Mouse (Mus musculus): ENCODE data around the gene Marc2. TPM values are rescaled to one million over a fixed set of nuclear protein-coding genes. Genes with fewer than 3 reads are reported as not detected.
A peak's percentile ranks its signal among the peaks of the same experiment; 100 is the strongest.

Marc2 gene
- polyA plus RNA-seq, 1 experiment from 2014 or later = 144 TPM

DNA sequence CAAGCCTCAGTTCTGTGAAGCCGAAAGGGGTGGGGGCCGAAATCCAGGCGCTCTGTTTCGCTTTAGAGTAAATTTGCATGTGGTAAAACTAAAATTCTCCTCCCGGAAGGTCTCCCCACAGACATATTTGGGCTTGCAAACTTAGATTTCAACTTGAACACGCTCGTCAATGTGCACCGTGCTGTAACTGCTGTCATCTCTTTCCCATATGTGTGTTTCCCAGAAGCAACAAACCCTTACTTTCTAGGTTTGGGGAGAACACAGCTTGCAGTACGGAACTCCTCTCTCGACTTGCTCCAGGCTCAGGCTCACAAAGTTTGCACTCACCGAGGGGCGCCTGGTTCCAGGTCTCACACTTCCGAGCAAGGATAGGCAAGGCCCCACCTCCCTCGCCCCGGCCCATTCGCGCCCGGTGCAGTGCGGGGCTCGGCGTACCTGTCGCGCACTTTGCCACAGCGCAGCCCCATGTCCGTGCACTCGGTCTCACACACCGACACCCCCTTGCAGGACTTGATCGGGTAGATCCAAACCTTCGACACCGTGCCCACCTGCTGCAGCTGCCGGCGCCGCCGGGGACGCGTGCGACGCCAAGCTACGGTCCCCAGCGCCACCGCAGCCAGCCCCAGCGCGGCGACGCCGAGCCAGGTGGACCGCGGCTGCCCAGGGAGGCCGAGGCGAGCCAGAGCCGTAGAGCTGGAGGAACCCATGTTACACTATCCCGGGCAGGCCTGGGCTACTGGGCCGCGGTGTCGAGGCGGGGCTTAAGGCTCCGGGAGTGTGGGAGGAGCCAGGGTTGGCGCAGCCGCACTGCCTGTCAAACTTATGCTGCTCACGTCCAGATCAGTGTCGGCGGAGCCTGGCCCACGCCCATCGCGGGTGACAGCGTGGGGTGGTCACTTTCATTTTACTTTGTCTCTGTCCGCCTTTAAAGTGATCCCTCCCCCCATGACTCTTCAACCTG, 860 bp downstream of the Marc2 start:
- H3K27ac ChIP-seq = no peak overlapping the region
- WGBS = under 1% methylated on average over 67 of the region's 67 CpGs
- H3K4me2 ChIP-seq (replicated peaks) = peak overlapping the region; percentile 74
- H3K9ac ChIP-seq = peak overlapping the region; percentile 65
- H3K4me1 ChIP-seq (replicated peaks; ENCODE audit: control insufficient read depth, insufficient read depth, low read length) = peaks cover 21% of the 10 kb centered on the region
- peak overlapping the region; percentile 60 for H3K4me3 ChIP-seq (replicated peaks; ENCODE audit: low read length)
- H3K36me3 ChIP-seq (replicated peaks; ENCODE audit: control insufficient read depth, insufficient read depth) = 0 out of 2 replicates have a peak, but pooled peaks cover 2% of the 10 kb centered on the region
- ATAC-seq (ENCODE audit: low FRiP score) (peak; percentile 94), DNase-seq (ENCODE audit: low spot score) (peak; percentile 84)
- H3K9me3 ChIP-seq (ENCODE audit: control insufficient read depth, low read length) = no peaks in the 10 kb centered on the region
- peaks cover 14% of the 10 kb centered on the region; the same call in 1 of the 2 replicates for H3K27me3 ChIP-seq (ENCODE audit: control insufficient read depth, insufficient read depth, low read length)

DNA sequence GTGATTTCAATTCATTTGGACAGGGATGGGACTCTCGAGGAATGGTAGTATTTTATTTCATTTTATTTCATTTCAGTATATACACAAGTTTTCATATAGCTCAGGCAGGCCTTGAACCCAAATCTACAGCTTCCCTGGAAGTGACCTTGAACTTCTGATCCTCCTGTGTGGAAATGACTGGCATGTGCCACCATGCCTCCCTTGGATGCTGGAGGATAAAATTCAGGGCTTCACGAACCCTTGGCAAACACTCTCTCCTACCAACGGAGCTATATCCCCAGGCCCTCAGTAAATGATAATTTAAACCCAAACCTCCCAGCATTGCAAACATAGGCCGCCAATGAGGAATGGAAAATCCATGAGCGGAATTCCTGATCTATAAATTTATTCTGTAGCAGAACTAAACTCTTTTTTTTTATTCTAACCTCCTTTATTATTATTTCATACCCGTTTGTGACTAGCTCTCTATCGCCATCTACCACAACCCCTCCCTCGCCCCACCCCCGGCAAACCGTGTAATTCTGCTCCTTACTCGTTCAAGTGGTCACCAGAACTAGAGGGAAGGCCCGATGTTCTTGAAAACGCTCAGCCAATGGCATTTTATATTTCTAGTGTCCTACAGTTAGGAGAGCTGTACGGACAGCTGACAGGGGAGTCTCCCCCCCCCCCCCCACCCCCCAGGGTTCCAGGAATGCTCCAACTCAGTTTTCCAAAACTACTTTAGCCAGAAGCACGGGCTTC, 1.8 kb downstream of the Marc2 start:
- ATAC-seq (ENCODE audit: low FRiP score) (no peak), DNase-seq (ENCODE audit: low spot score) (no peak)
- WGBS = 17% methylated on average over 15 of the region's 15 CpGs

DNA sequence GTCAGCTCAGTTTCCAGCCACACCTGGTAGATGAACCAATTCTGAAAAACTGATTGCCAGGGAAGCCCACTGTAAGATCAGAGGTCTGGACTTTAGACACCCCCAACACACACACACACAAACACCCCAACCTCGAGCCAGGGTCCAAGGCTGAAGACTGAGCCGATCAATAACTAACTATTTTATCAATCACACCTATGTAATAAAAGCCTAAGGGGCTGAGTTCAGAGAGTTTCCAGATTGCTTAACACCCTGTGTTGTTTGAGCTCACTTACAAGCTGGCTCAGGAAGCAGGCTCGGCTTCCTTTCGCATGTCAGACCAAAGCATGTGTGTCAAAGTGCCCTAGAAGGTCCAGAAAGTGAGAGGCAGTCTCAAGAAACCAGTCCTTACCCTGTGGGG, 8.6 kb downstream of the Marc2 start:
- no peak overlapping the region for H3K9ac ChIP-seq
- H3K36me3 ChIP-seq (replicated peaks; ENCODE audit: control insufficient read depth, insufficient read depth) = peaks cover 17% of the 10 kb centered on the region
- no peak for ATAC-seq (ENCODE audit: low FRiP score)
- no peaks in the 10 kb centered on the region; the same call in 1 of the 2 replicates for H3K4me1 ChIP-seq (replicated peaks; ENCODE audit: control insufficient read depth, insufficient read depth, low read length)
- H3K4me3 ChIP-seq (replicated peaks; ENCODE audit: low read length) = no peak overlapping the region
- DNase-seq (ENCODE audit: low spot score) = no peak
- H3K27me3 ChIP-seq (ENCODE audit: control insufficient read depth, insufficient read depth, low read length) = no peaks in the 10 kb centered on the region
- no peak overlapping the region for H3K27ac ChIP-seq
- H3K4me2 ChIP-seq (replicated peaks) = no peak overlapping the region
- no peaks in the 10 kb centered on the region for H3K9me3 ChIP-seq (ENCODE audit: control insufficient read depth, low read length)
- 86% methylated on average over 4 of the region's 4 CpGs for WGBS

More for the DNA sequence above, 1.8 kb downstream of the Marc2 start:
- peak overlapping the region; percentile 60 for H3K4me3 ChIP-seq (replicated peaks; ENCODE audit: low read length)
- no peaks in the 10 kb centered on the region for H3K9me3 ChIP-seq (ENCODE audit: control insufficient read depth, low read length)
- peaks cover 8% of the 10 kb centered on the region; the same call in 1 of the 2 replicates for H3K36me3 ChIP-seq (replicated peaks; ENCODE audit: control insufficient read depth, insufficient read depth)
- H3K4me2 ChIP-seq (replicated peaks) = peak overlapping the region; percentile 74
- peaks cover 14% of the 10 kb centered on the region; the same call in 1 of the 2 replicates for H3K27me3 ChIP-seq (ENCODE audit: control insufficient read depth, insufficient read depth, low read length)
- H3K27ac ChIP-seq = no peak overlapping the region
- H3K4me1 ChIP-seq (replicated peaks; ENCODE audit: control insufficient read depth, insufficient read depth, low read length) = peaks cover 21% of the 10 kb centered on the region
- H3K9ac ChIP-seq = peak overlapping the region; percentile 65

DNA sequence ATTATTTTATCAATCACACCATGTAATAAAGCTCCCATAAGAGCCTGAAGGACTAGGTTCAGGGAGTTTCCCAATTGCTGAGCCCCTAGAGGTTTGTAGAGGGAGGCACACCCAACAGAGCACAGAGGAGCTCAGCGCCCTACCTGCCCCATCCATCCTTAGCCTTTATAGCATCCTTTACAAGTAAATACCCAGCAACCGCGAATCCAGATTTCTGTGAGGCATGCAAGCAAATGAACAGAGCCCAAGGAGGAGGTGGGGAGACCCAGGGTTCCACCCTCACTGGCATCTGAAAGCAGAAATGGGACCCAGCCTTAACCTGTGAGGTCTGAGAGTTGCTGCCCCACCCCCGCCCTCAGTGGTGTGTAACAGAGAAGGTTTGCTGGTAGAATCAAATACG, 9.9 kb downstream of the Marc2 start:
- ATAC-seq (ENCODE audit: low FRiP score) = no peak
- H3K4me1 ChIP-seq (replicated peaks; ENCODE audit: control insufficient read depth, insufficient read depth, low read length) = no peaks in the 10 kb centered on the region
- no peak overlapping the region for H3K4me3 ChIP-seq (replicated peaks; ENCODE audit: low read length)
- H3K27me3 ChIP-seq (ENCODE audit: control insufficient read depth, insufficient read depth, low read length) = no peaks in the 10 kb centered on the region
- no peak overlapping the region for H3K4me2 ChIP-seq (replicated peaks)
- DNase-seq (ENCODE audit: low spot score) = no peak
- peaks cover 29% of the 10 kb centered on the region for H3K36me3 ChIP-seq (replicated peaks; ENCODE audit: control insufficient read depth, insufficient read depth)
- no peak overlapping the region for H3K27ac ChIP-seq
- WGBS = 72% methylated on average over 5 of the region's 5 CpGs
- H3K9ac ChIP-seq = no peak overlapping the region
- no peaks in the 10 kb centered on the region for H3K9me3 ChIP-seq (ENCODE audit: control insufficient read depth, low read length)

DNA sequence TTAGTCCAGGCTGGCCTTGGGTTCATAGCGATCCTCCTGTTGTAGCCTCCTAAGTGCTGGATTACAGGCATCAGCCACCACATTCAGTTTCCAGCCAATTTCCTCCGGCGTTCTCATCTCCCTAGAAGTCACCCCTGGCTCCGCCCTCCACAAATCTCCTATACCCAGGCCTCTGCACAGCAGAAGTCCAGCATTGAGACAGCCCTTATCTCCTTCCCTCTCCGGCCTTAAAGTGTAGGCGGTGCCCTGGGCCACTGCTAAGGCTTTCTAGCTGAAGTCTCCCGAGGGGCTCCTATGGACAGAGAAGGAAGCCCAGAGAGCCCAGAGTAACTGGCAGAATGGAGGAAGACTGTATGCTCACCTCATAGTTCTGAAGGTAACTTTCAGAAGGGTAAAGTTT, 12.8 kb downstream of the Marc2 start:
- Histone ChIP-seq H3K27ac (no peak overlapping the region), H3K9ac (no peak overlapping the region), H3K4me2 (replicated peaks) (no peak overlapping the region), H3K27me3 (ENCODE audit: control insufficient read depth, insufficient read depth, low read length) (no peaks in the 10 kb centered on the region), H3K36me3 (replicated peaks; ENCODE audit: control insufficient read depth, insufficient read depth) (peaks cover 27% of the 10 kb centered on the region), H3K4me3 (replicated peaks; ENCODE audit: low read length) (no peak overlapping the region), H3K9me3 (ENCODE audit: control insufficient read depth, low read length) (no peaks in the 10 kb centered on the region), H3K4me1 (replicated peaks; ENCODE audit: control insufficient read depth, insufficient read depth, low read length) (no peaks in the 10 kb centered on the region)
- DNase-seq (ENCODE audit: low spot score) (no peak), ATAC-seq (ENCODE audit: low FRiP score) (no peak)
- WGBS = 96% methylated on average over 7 of the region's 7 CpGs

DNA sequence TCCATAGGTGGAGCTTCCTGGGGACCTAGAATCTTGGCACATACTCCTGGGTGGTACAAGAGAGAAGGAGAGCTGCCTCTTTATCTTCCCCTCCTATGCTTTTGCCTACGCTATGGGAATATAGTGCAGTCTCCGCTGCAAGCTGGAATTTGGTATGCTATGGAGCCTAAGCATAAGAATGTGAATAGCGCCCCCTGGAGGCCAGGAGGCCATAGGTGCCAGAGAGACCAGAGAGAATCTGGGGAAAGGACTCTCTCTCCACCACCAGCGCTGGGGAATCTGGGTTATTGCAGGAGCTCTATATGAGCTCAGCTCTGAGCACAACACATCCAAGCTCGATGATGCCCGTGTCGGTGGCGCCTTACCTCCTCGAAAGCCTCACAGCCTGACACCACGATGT, 14.0 kb downstream of the Marc2 start:
- H3K4me3 ChIP-seq (replicated peaks; ENCODE audit: low read length) = no peak overlapping the region
- H3K27me3 ChIP-seq (ENCODE audit: control insufficient read depth, insufficient read depth, low read length) = no peaks in the 10 kb centered on the region
- no peak overlapping the region for H3K27ac ChIP-seq
- peaks cover 4% of the 10 kb centered on the region; the same call in 1 of the 2 replicates for H3K4me1 ChIP-seq (replicated peaks; ENCODE audit: control insufficient read depth, insufficient read depth, low read length)
- no peaks in the 10 kb centered on the region for H3K9me3 ChIP-seq (ENCODE audit: control insufficient read depth, low read length)
- H3K9ac ChIP-seq = no peak overlapping the region
- no peak for ATAC-seq (ENCODE audit: low FRiP score)
- peaks cover 27% of the 10 kb centered on the region for H3K36me3 ChIP-seq (replicated peaks; ENCODE audit: control insufficient read depth, insufficient read depth)
- H3K4me2 ChIP-seq (replicated peaks) = no peak overlapping the region
- no peak for DNase-seq (ENCODE audit: low spot score)
- WGBS = 83% methylated on average over 10 of the region's 10 CpGs

DNA sequence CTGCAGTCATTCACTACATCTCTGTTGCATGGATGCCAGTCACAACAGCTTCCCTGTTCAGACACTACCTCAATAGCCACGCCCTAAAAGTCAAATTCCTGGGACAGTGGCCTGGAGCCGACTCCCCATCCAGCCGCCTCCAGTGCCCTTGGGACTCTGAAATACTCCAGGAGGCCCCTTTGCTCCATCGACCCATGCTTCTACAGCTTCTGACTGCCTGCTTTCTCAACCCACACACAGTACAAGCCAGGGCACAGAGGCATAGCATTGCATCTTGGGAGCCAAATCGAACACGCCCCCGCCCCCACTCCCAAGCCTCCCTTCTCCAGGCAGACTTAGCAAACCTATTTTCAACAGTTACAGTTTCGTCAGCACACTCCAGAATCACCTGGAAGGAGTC, 16.4 kb downstream of the Marc2 start:
- H3K27me3 ChIP-seq (ENCODE audit: control insufficient read depth, insufficient read depth, low read length) = no peaks in the 10 kb centered on the region
- H3K9me3 ChIP-seq (ENCODE audit: control insufficient read depth, low read length) = no peaks in the 10 kb centered on the region
- DNase-seq (ENCODE audit: low spot score) = no peak
- no peak overlapping the region for H3K4me2 ChIP-seq (replicated peaks)
- no peak overlapping the region for H3K27ac ChIP-seq
- H3K9ac ChIP-seq = no peak overlapping the region
- ATAC-seq (ENCODE audit: low FRiP score) = no peak
- peaks cover 27% of the 10 kb centered on the region for H3K36me3 ChIP-seq (replicated peaks; ENCODE audit: control insufficient read depth, insufficient read depth)
- H3K4me1 ChIP-seq (replicated peaks; ENCODE audit: control insufficient read depth, insufficient read depth, low read length) = peaks cover 9% of the 10 kb centered on the region
- H3K4me3 ChIP-seq (replicated peaks; ENCODE audit: low read length) = no peak overlapping the region
- 87% methylated on average over 8 of the region's 8 CpGs for WGBS

DNA sequence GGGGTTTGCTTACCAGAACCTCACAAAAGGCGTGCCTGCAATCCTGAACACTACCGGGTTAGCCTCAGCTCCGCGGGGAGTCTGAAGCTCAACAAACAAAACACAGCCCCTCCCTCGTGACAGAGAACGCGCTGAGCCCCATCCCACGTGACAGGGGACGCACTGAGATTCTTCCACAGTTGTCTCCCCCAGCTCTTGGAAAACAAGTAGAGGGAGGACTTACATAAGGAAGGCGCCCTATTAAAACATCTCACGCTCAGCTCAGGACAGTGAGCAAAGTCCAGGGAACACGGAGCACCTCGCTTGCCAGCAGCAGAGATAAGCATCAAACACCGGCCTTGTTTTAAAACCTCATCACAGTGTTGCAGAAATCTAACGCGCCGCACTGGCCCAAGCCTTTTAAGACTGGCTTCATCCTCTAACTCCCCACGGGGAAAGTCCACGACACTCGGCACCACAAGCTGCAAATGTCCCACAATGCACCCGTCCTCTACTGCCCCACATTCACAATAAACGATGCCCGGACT, 19.0 kb downstream of the Marc2 start:
- 26% methylated on average over 23 of the region's 23 CpGs for WGBS
- H3K4me1 ChIP-seq (replicated peaks; ENCODE audit: control insufficient read depth, insufficient read depth, low read length) = peaks cover 18% of the 10 kb centered on the region
- no peak for ATAC-seq (ENCODE audit: low FRiP score)
- H3K9me3 ChIP-seq (ENCODE audit: control insufficient read depth, low read length) = no peaks in the 10 kb centered on the region
- DNase-seq (ENCODE audit: low spot score) = no peak
- H3K4me3 ChIP-seq (replicated peaks; ENCODE audit: low read length) = peak overlapping the region; percentile 14
- H3K9ac ChIP-seq = peak overlapping the region; percentile 16; the same call in 1 of the 2 replicates
- no peaks in the 10 kb centered on the region for H3K27me3 ChIP-seq (ENCODE audit: control insufficient read depth, insufficient read depth, low read length)
- no peak overlapping the region for H3K27ac ChIP-seq
- H3K4me2 ChIP-seq (replicated peaks) = peak overlapping the region; percentile 46
- peaks cover 14% of the 10 kb centered on the region for H3K36me3 ChIP-seq (replicated peaks; ENCODE audit: control insufficient read depth, insufficient read depth)

DNA sequence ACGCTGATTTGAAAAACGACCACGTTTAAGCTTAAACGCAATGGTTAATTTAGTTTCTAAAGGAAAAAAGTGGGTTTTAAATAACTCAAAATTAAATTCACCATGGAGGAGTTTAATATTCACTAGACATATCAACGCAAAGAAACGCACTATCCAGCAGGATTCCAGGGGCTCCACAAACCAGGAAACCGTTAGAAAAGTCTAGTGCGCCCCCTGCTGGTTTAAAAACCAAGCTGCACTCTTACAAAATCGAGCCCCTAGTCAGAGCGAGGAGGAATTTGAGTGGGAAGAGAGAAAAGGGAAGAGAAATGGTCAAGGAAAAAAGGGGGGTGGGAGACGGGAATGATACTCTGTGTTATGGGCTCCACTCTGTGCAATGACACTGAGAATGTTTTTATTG, 21.2 kb downstream of the Marc2 start:
- Histone ChIP-seq H3K4me3 (replicated peaks; ENCODE audit: low read length) (no peak overlapping the region), H3K4me2 (replicated peaks) (peak overlapping the region; percentile 32), H3K4me1 (replicated peaks; ENCODE audit: control insufficient read depth, insufficient read depth, low read length) (peaks cover 18% of the 10 kb centered on the region), H3K27me3 (ENCODE audit: control insufficient read depth, insufficient read depth, low read length) (no peaks in the 10 kb centered on the region), H3K36me3 (replicated peaks; ENCODE audit: control insufficient read depth, insufficient read depth) (peaks cover 6% of the 10 kb centered on the region; the same call in 1 of the 2 replicates), H3K27ac (peak overlapping the region; percentile 43; the same call in 1 of the 2 replicates), H3K9me3 (ENCODE audit: control insufficient read depth, low read length) (no peaks in the 10 kb centered on the region), H3K9ac (no peak overlapping the region)
- 25% methylated on average over 11 of the region's 11 CpGs for WGBS
- DNase-seq (ENCODE audit: low spot score) (peak; percentile 82), ATAC-seq (ENCODE audit: low FRiP score) (no peak)
